Mouse (Mus musculus) retina, adult 2 months (tissue): ENCODE data around the gene Hlx.

Experiments used
- DNase-seq: peaks from one replicate; pipeline ENCODE4 v3.0.0-alpha.2; 2012; ENCODE audit warnings: low read depth, low spot score

Gene Hlx

DNA sequence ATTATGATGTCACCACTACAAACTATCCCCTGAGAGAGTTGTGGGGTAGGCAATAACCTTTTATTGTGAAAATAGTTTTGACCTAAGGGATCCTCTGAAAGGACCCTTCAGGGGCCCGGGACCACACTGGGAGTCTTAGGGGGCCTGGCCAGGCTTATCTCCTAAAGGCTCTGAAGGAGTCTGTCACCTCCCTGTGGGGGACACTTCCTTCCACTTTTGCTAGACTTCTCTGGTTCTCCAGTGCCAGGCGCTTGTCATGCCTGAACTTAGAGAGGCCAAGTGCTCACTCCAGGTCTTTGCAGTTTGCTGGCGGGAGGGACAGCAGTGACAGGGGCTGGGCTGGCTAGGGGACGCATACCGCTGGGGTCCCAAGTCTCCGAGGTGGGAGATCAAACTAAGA lies 16.3 kb downstream of the Hlx start:
- no peak for DNase-seq

DNA sequence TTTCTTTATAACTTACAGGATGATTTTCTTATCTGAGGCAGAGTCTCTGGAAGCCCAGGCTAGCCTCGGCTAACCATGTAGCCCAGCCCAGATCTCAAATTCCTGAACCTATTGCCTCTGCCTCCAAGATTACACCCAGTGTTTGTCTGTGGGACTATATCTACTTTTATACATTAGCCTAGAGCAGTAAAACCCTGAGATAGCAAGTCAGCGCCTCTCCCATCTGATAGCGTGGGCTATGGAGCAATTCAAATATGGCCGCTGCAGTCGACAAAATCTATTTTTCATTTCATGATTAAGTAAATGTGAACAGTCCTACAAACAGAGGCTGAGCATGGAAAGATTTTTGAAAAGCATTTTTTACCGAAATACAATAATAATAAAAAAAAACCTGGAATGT lies 16.7 kb downstream of the Hlx start:
- no peak for DNase-seq

DNA sequence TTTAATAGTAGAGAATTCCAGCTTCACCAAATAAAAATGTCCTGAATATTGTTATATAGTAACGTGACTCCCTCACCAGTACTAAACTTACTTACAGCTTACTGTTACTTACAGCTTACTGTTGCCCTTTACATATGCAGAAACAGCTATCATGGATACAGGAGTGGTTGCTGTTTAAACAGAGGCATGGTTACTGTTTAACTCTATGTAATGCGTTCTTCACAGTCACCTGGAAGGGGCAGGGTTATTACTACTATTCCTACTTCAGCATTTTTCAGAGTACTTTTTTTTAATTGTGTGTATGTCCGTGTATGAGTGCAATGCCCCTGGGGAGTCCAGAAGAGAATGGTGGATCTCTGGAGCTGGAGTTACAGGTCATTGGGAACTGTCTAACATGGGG lies 17.9 kb downstream of the Hlx start:
- no peak for DNase-seq

DNA sequence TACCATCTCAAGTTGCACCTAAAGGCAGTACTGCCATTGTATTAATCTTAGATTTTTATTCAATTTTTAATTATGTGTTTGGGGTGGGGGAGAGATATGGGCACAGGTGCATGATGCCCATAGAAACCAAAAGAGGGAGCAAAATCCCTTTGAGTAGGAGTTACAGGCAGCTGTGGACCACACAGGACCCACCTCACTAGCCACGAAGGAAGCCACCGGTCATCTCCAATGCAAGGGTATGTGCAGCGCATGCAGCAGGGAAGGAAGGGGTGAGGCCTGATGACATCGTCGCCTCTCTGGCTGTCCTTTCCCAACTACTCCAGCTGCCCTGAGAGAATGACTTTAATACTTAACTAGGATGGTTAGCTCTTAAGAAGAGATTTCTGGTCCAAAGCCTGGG lies 18.7 kb downstream of the Hlx start:
- DNase-seq = no peak

DNA sequence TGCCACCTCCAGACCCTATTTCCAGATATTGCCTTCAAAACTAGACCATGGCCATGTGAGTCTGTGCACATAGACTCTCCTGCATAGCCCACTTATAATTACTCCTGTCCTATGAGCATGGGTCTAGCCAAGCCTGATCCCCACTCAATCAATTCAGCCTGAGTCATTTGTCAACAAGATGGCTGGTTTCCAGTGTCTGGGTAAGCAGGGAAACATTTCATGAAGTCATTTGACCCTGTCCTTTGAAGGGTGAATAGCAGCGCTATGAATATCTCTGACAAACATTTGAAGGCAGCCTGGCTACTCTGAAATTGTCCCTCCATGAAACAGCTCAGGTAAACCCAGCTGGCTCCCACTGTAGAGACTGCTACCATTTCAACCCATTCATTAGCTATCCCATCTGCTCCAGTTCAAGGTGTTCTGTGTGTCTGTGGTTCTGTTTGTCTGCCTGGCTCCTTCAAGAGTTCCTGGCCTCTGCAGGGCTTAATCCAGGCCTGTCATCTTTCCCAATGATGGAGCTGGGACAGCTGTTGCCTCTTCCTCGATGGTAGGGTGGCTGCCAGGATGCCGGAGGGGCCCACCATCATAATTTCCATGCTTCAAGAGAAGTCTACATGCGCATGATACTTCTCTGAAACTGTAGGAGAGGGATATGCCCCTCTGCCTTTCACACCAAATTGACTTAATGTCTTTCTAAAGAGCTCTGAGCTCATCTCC lies 24.7 kb downstream of the Hlx start:
- DNase-seq = no peak

DNA sequence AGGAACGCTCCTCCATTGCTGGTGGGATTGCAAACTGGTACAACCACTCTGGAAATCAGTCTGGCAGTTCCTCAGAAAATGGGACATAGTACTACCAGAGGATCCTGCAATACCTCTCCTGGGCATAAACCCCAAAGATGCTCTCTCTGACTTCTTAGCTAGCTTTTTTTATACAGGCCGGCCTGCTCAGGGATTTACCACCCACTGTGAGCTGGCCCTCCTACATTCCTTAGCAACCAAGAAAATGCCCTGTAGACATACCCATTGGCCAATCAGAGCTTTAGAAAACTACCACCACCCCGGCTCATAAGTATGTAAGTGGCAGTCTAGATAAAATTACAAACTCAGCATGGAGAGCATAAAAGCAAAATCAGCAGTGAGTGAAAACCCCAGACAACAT lies 27.5 kb downstream of the Hlx start:
- no peak for DNase-seq

DNA sequence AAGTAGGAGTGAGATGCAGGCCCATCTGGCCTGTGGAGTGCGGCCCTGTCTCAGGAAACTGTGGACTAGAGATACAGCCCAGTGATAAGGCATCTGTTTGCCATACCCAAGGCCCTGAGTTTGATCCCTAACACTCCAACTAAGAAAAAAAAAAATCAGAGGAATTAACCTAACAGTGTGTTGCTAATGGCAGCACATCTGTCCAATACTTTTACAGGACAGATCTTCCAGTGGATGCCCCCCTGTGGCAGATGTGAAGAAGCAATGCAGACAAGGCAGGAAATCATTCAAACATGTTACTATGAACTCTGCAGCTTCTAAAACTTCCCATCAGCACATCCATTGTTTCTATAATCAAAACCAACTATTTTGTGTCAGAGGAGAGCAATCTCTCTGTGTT lies 33.1 kb downstream of the Hlx start:
- no peak for DNase-seq

DNA sequence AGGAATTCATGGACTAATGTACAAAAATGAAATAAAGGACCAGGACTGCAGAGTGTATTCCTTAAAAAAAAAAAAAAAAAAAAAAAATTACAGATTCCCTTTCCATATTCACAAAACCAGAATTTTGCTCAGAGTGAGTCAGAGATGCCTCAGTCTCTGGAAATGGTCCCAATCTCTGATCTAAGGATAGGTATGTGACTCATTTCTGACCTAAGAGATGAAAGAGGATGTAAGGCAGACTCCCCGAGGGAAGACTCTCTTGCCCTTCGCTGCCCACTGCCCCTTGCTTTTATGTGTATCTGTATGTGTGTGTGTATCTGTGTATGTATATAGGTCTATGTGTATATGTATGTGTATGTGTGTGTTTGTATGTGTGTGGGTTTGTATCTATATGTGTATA lies 37.0 kb downstream of the Hlx start:
- DNase-seq = no peak

DNA sequence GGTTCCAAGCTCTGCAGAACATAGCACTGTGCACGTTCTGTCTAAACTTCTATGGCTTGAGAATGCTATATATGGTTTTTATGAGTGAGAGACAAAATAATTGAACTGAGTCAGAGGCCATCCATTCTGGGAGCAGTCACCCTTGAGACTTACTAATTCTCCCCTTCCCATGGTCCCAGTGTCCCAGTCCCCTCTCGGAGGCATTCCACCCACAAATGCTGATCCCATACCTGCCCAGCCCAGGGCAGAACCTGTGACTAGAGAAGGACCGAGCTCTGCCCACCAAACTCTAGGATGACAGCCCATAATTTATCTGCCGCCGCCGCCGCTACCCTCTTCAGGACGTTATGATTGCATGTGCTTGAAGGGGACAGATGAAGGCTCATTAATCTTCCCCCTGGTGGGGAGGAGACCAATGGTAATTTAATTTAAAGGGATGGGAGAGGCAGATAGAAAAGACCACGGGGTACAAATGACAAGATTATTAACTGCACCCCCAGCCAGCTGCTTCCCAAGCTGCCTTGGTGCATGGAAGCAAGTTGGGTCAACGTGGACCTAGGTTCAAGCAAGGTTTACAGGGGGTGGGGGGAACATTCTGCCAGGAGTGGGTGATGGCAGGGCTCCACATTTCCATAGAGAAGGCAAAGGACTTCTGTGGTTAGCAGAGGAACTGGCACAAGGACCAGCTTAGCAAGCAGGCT lies 40.1 kb downstream of the Hlx start:
- DNase-seq = no peak

DNA sequence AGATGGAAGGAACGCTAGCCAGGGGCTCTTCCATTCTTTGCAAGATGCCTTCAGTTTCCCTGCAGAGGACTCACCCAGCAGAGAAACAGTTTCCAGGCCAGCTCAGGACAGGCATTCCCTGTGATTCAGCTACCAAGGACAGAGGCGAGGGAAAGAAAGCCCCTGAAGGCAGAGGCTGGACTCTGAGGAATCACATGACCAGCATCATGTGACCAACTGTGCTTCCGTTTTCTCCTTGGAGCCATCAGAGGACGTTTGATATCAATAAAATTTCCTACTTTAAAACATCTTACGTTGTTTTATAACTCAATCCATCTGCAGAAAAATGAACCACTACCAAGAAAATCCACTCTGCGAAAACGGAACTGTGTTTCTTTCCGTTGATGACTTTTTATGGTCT lies 41.2 kb downstream of the Hlx start:
- no peak for DNase-seq

DNA sequence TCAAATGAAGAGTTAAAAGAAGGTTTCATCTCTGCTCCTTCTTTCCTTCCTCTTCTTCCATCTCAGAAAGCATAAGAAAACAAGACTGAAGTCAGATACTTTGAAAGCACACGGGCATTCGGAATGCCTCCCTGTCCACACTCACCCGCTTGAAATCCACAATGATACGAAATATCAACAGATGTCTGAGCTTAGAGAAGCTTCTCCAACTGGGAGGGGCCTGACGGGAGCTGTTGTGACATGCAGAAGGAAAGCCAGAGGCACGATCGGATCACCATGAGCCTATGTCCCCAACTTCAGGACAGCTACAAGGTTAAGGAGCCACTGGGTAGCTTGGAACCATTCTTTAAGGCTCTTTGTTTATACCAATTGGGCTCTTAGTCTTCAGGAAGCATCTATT lies 44.4 kb downstream of the Hlx start:
- DNase-seq = no peak

DNA sequence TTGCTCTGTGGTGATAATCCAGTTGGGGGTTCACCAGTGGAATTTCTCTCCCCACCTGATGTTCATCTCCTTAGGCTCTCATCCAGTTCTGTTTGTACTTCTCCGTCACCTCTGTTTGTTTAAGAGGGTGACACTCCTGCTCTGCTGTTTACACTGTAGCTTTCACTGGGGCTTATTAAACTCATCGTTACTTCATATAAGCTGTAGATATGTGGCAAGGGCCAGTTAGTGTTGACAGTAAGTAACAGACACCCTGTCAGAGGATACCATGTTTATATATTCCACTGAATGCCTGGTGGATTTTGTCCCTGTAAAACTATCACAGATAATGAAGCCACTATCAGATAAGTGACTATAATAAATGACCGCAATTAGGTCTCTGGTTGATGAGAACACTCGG lies 44.9 kb downstream of the Hlx start:
- no peak for DNase-seq

DNA sequence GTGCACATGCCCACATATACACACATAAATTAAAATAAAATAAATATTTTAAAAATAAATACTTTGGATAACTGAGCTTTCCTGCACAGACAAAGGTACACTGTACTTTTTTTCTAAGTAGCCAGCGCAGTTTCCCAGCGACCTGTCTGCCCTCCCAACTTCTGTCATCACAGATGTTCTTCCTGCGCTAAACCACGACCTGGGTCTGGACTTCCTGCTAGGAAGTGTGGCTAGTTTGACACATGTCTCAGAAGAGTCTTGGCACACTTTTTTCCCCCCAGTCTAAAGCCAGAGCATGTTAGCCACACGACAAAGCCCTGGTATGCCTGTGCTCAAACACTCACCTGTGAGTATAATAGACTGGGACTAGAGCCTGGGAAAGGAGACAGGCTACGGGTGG lies 48.9 kb downstream of the Hlx start:
- no peak for DNase-seq

DNA sequence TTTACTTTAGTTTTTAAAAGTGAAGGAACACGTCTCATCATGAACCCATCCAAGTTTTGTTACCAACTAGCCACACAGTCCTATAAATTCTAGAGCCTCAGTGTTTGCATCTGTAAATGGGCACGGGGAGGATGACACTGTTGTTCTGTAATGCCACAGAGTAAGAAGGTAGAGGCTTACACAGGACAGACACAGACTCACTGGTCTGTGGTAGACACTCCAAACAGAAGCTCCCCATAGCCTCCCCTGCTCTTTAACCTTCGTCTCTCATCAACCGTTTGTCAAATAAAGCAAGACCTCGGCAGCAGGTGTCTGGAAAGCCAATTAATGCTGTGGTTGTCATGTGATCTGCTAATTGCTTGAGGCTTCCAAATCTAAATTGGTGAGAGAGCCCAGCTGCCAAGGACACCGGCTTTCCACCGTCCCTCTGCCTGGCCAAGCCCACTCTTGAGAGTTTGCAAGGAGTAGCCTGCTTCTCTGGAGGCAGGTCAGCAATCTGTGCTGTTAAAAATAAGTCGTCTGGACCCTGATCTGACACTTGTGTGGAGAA lies 52.9 kb downstream of the Hlx start:
- DNase-seq = no peak

DNA sequence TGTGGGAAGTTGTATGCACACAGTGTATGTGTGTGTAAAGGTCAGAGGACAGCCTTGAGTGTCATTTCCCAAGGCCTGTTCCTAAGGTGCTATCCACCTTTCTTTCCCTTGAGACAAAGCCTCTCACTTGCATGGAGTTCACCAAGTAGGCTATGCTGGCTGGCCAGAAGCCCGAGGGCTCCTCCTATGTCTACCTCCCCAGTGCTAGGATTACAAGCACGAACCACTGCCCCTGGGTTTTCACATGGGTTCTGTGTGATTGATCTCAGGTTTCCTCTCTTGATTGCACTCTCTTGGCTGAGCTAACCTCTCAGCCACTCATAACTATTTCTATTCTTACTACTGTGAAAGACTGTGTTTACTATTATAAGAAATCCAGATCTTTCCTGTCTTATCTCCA lies 54.8 kb downstream of the Hlx start:
- DNase-seq = no peak
